Mouse (Mus musculus) inflammation-experienced regulatory T-cells, adult 16 weeks (primary cell): ENCODE results near the gene Gys2. TPM values are rescaled to one million over a fixed set of nuclear protein-coding genes. Genes with fewer than 3 reads are reported as not detected.

ENCODE experiments used
- polyA plus RNA-seq: library from polyadenylated mRNA; unstranded; fragments of 100-300 nt; shearing (Covaris generic); gene quantifications from one replicate; pipeline ENCODE4 v1.2.1, GENCODE M21; 2017

Gys2 gene
- polyA plus RNA-seq: not detected

DNA sequence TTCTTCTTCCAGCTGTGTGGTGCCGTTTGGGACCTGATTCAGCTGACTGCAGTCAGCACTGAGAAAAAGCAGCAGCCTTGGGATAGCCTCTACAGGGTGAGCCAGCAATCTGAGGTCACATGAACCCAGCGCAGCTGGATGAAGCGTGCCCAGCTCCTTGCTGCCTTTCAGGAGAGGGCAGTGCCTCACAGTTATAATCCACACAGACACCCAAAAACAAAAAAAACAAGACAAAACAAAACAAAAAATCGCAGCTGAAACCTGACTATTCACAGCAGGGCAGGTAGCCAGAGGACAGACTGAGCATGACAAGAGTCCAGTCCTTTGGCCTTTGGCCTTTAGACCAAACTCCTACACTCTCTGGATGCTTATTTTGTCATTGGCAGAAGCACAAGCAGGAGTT is at the start of gene Gys2:
Gene Gys2, minus strand, starts transcription at position 309 of the 403 bp plus-strand sequence.

DNA sequence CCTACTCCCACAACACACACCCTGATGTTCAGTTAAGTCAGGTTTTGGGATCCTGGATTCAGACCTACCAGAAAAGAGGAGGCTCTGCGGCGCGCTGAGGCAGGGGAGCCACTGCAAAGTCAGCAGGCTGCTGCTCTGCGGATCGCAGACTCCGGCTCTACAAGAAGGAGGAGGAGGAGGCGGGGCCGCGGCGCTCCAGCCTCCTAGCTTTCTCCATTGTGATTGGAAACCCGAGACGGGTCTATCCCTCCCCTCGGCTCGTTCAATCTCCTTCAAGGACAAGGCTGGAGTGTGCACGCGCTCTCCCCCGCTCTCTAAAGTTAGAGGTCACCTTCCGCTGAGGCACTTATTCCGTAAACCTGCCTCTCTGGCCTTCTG is 34.9 kb upstream of the Gys2 start, which contains the start of gene Ldhb:
Gene Ldhb, minus strand, starts transcription at position 173 of the 378 bp plus-strand sequence.

DNA sequence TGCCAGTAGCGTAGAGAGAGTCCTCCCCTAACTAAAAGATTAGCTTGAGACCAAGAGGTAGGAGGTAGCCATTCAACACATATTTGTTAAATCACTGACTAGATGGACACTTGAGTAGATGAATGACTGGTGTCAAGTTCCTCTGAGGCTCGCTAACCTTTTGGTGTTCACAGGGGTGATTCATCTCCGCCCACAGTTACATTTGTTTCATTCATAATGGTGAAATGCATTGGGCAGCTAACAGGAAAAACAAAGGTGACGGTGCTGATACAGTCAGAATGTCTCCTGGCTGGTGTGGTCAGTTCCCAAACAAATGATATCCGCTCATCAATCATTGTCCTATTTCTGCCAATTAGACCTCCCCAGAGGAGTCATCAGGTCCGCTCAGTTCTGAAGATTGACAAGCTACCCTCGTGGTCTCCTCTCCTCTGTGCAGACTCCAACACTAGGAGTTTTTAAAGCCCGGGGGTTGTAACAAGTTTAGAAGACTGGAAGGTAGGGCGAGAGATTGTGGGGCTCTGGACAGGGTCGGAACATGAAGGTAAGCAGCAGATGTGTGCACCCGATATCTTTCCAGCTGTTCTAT is 59.9 kb downstream of the Gys2 start, which contains the start of gene Spx:
Gene Spx, plus strand, starts transcription at position 536 of the 586 bp plus-strand sequence.

DNA sequence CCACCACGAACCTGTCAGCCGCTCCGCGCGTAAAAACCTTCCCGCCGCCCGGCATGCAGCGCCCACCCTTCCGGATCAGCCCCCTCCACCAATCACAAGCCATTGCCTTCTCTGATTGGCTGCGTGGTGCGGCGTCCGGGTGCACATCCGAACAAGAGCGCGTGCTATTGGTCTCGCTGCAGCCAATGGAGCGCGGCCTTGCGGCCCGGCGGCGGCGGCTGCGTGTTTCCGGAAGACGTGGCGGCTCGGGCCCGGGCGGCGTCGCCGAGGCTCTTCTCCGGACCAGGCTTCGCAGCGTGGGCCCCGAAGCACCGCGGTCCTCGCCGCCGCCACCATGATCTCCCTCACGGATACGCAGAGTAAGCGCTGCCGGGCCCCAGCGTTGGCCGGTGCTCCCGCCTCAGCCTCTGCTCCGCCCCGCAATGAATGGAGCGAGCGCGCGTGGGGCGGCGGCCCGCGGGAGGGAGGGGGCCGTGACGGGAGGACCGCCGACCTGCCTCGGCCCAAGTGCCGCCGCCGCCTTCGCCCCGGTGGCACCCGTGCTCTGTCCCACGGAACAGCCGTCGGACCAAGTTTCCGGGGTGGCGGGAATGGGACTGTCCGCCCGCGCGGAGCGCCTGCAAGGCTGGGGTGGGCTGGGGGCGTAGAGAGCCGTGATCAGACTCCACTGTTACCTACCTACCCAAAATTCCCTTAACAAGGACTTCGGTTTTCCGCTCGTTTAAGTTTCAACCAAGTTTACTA is 85.7 kb downstream of the Gys2 start, which contains the start of the genes Recql and Golt1b:
Gene Recql, minus strand, starts transcription at position 77 of the 744 bp plus-strand sequence.
Gene Golt1b, plus strand, starts transcription at position 211 of the 744 bp plus-strand sequence.

Other genes starting within 250 kb of the Gys2 start
- gene Iapp, start 174.7 kb downstream of the Gys2 start, polyA plus RNA-seq: not detected
- gene Slco1a5, start 150.1 kb downstream of the Gys2 start, polyA plus RNA-seq: not detected
- 27.7 TPM for gene Pyroxd1, start 127.5 kb downstream of the Gys2 start, polyA plus RNA-seq
- gene Recql, start 86.0 kb downstream of the Gys2 start, polyA plus RNA-seq: 52.7 TPM
- 30.7 TPM for gene Golt1b, start 85.9 kb downstream of the Gys2 start, polyA plus RNA-seq
- 0.39 TPM for gene Spx, start 59.7 kb downstream of the Gys2 start, polyA plus RNA-seq
- 158 TPM for gene Ldhb, start 34.8 kb upstream of the Gys2 start, polyA plus RNA-seq
- 0.12 TPM for gene Kcnj8, start 98.5 kb upstream of the Gys2 start, polyA plus RNA-seq
- gene Abcc9, start 229.2 kb upstream of the Gys2 start, polyA plus RNA-seq: 0.06 TPM